Mouse (Mus musculus): ENCODE measurements around the gene Vmn1r131. TPM values are rescaled to one million over a fixed set of nuclear protein-coding genes. Genes with fewer than 3 reads are reported as not detected.
"Not testable (repeated sequence)": the region's sequence is repeated elsewhere in the genome, so short reads cannot be mapped to it uniquely, and the experiment has no call there.

Vmn1r131 gene
- polyA plus RNA-seq (2015; fragmentation: Nextera tagmentation; extraction: Ambion mirVana) = not detected in 2 replicates

GRCm38 (mm10) chr7:21545990-21546389, at the start of gene Vmn1r131:
Gene Vmn1r131 (minus strand): TSS chr7:21546090.
- H3K27me3 ChIP-seq; H3K9ac ChIP-seq; H3K9me3 ChIP-seq (replicated peaks); H3K27ac ChIP-seq (replicated peaks); ATAC-seq (ENCODE audit: insufficient read depth); H3K36me3 ChIP-seq (replicated peaks); H3K4me3 ChIP-seq (replicated peaks); H3K4me1 ChIP-seq (replicated peaks); H3K4me2 ChIP-seq: not testable (repeated sequence)
- no CpG with 5 or more reads among the region's 2 CpGs for WGBS (ENCODE audit: insufficient replicate concordance)

- H3K9me3 ChIP-seq (replicated peaks); H3K36me3 ChIP-seq (replicated peaks); H3K4me1 ChIP-seq (replicated peaks); H3K4me2 ChIP-seq; H3K27ac ChIP-seq (replicated peaks); H3K9ac ChIP-seq; ATAC-seq (ENCODE audit: insufficient read depth); H3K4me3 ChIP-seq (replicated peaks); H3K27me3 ChIP-seq: not testable (repeated sequence)
- no CpG with 5 or more reads among the region's 3 CpGs for WGBS (ENCODE audit: insufficient replicate concordance)
Observed at GRCm38 (mm10) chr7:21511480-21511879, 34.4 kb downstream of the Vmn1r131 start, which contains the start of gene Vmn1r130. Gene Vmn1r130 (plus strand): TSS chr7:21511780.

Other genes starting within 250 kb of the Vmn1r131 start
- gene Vmn1r126, start 244.6 kb downstream of the Vmn1r131 start, polyA plus RNA-seq (2015; fragmentation: Nextera tagmentation; extraction: Ambion mirVana) = not detected in 2 replicates
- not detected in 2 replicates for gene Vmn1r127, start 226.2 kb downstream of the Vmn1r131 start, polyA plus RNA-seq (2015; fragmentation: Nextera tagmentation; extraction: Ambion mirVana)
- gene Vmn1r128, start 196.7 kb downstream of the Vmn1r131 start, polyA plus RNA-seq (2015; fragmentation: Nextera tagmentation; extraction: Ambion mirVana) = not detected in 2 replicates
- not detected in 2 replicates for gene Vmn1r129, start 184.8 kb downstream of the Vmn1r131 start, polyA plus RNA-seq (2015; fragmentation: Nextera tagmentation; extraction: Ambion mirVana)
- gene Gm6882, start 113.3 kb downstream of the Vmn1r131 start, polyA plus RNA-seq (2015; fragmentation: Nextera tagmentation; extraction: Ambion mirVana) = not detected in 2 replicates
- gene Vmn1r130, start 34.3 kb downstream of the Vmn1r131 start, polyA plus RNA-seq (2015; fragmentation: Nextera tagmentation; extraction: Ambion mirVana) = not detected in 2 replicates
- not detected in 2 replicates for gene Vmn1r132, start 68.0 kb upstream of the Vmn1r131 start, polyA plus RNA-seq (2015; fragmentation: Nextera tagmentation; extraction: Ambion mirVana)
- gene Gm4175, start 215.4 kb upstream of the Vmn1r131 start, polyA plus RNA-seq (2015; fragmentation: Nextera tagmentation; extraction: Ambion mirVana) = not detected in 2 replicates